Mouse (Mus musculus) heart, adult 10 weeks (tissue): ENCODE measurements around the gene Rnf123. TPM values are rescaled to one million over a fixed set of nuclear protein-coding genes. Genes with fewer than 3 reads are reported as not detected.

Experiments used
- polyA plus RNA-seq: library from polyadenylated mRNA; stranded (reverse); fragments of 350-450 nt; fragmentation: Illumina TruSeq; extraction: RNeasy Lipid Tissue Mini Kit (QIAGEN cat#74804); gene quantifications from one replicate; pipeline ENCODE4 v1.2.3, GENCODE M21; 2014; ENCODE audit warnings: low read depth, low replicate concordance

Gene Rnf123
- polyA plus RNA-seq = 79.7 TPM

GRCm38 (mm10) chr9:108082988-108083431, at the start of gene Rnf123:
Gene Rnf123, minus strand, starts transcription at chr9:108083346.

DNA sequence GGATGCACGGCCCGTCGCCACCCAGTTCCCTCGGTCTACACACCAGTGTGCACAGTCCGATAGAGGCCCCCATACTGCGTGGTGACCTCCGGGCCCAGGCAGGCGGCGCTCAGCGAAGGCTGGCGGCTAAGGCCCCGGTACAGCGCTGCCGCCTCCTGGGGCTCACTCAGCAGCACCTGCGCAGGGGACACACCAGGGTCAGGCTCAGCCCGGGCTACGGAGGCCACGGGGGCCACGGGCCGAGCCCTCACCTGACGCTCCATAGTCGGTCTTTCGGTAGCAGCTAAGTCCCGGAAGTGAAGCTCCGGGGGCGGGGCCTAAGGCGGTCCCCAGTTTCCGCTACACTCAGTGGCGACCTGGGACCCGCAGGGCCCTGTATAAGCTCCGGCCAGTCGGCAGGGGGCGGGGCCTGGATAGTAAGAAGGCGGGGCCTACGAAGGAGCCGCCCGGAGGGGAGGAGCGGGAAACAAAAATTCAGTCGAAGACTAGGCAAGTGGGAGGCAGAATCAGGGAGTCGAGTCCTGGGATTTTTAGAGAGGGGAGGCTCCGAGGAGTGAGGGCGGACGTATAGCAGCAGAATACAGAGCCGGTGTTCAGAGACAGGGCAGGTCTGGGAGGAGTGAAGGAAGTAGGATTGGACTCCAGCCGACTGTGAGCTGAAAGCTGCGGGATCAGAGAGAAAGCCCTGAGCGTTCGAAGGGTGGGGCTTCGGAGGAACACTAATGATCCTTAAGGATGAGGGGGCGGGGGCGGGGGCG, 11.2 kb upstream of the Rnf123 start, which contains the start of gene Apeh:
TSS of gene Apeh (minus strand) at position 423 of the 758 bp plus-strand sequence.

DNA sequence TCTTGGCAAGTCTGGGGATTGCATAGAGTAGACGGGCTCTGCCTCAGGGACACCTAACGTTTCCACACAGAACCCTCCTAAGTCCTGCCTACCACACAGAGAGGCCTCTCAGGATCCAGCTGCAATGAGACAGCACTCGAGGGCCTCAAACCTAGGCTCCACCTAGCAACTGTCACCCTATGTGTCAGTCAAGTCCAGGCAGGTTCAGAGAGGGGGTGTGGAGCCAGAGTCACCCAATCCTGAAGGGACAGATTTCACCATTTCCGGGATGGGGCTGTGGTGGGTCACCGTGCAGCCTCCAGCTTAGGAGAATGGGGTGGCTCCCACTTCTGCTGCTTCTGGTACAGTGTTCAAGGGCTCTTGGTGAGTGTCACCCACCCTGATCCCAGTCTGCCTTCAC, 3.0 kb downstream of the Rnf123 start, which contains the start of gene Mst1:
TSS of gene Mst1 (plus strand) at position 269 of the 400 bp plus-strand sequence.

GRCm38 (mm10) chr9:108052885-108053664, 30.1 kb downstream of the Rnf123 start, which contains the start of gene Amigo3:
Gene Amigo3, plus strand, starts transcription at chr9:108053159.

GRCm38 (mm10) chr9:108049016-108049455, 34.1 kb downstream of the Rnf123 start, which contains the start of gene Gmppb:
Gene Gmppb, plus strand, starts transcription at chr9:108049242.

DNA sequence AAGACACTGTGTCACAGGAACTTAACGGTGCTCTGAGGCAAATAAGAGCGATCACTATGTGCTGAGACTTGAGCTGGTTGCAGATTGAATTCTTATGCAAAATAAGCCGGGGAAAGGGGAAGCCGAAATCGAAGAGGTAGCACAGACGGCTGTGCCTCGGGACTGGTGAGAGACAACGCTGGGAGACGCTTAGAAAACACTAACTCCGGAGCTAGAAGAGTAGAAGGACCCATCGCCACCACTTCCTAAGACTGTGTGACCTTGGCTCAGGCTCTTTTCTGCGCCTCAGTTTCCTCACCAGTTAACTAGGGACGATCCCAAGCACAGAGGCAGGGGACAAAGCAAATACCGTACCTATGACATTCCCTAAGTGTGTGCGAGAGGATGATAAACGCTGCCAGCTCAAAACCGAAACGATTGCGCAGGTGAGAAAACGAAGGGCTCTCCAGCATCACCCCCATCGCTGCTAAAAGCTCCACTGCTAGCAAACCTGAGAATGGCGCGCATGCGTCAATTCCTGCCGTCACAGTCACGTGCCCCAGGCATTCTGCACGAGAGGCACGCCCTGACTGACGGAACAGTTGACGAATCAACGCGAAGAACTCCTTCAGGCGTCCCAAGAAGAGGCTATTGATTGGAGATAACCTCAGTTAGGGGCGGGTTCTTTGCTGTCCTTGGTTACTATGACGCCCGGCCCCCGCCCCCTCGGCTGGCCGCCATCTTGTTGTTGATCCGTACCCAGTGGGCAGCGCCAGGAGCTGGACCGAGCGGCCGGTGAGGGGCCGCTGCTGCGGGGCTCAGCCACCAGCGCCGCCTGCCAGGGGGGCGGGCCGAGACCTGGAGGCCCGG, 81.0 kb downstream of the Rnf123 start, which contains the start of gene Ip6k1:
TSS of gene Ip6k1 (plus strand) at position 580 of the 849 bp plus-strand sequence.

Other genes starting within 250 kb of the Rnf123 start
- gene Rbm6, start 210.1 kb downstream of the Rnf123 start, polyA plus RNA-seq = 43.5 TPM
- gene Mon1a, start 195.2 kb downstream of the Rnf123 start, polyA plus RNA-seq = 13.5 TPM
- gene Mst1r, start 176.5 kb downstream of the Rnf123 start, polyA plus RNA-seq = 4.3 TPM
- gene Actl11, start 154.9 kb downstream of the Rnf123 start, polyA plus RNA-seq = not detected
- not detected for gene Camkv, start 147.7 kb downstream of the Rnf123 start, polyA plus RNA-seq
- gene Traip, start 133.2 kb downstream of the Rnf123 start, polyA plus RNA-seq = 0.37 TPM
- gene Uba7, start 107.8 kb downstream of the Rnf123 start, polyA plus RNA-seq = 28.2 TPM
- gene Gm20661, start 100.3 kb downstream of the Rnf123 start, polyA plus RNA-seq = 0.52 TPM
- 9.8 TPM for gene Inka1, start 97.5 kb downstream of the Rnf123 start, polyA plus RNA-seq
- gene Cdhr4, start 90.8 kb downstream of the Rnf123 start, polyA plus RNA-seq = not detected
- gene Gm20662, start 87.0 kb downstream of the Rnf123 start, polyA plus RNA-seq = not detected
- gene Ip6k1, start 80.8 kb downstream of the Rnf123 start, polyA plus RNA-seq = 42.3 TPM
- gene Gmppb, start 34.1 kb downstream of the Rnf123 start, polyA plus RNA-seq = 18.9 TPM
- 1.6 TPM for gene Amigo3, start 30.2 kb downstream of the Rnf123 start, polyA plus RNA-seq
- not detected for gene Mst1, start 2.9 kb downstream of the Rnf123 start, polyA plus RNA-seq
- 47.5 TPM for gene Apeh, start 11.3 kb upstream of the Rnf123 start, polyA plus RNA-seq
- not detected for gene Bsn, start 107.0 kb upstream of the Rnf123 start, polyA plus RNA-seq
- gene Dag1, start 180.6 kb upstream of the Rnf123 start, polyA plus RNA-seq = 197 TPM
- gene Nicn1, start 207.1 kb upstream of the Rnf123 start, polyA plus RNA-seq = 25.6 TPM
- gene Amt, start 213.5 kb upstream of the Rnf123 start, polyA plus RNA-seq = 5.7 TPM
- 213 TPM for gene Rhoa, start 222.8 kb upstream of the Rnf123 start, polyA plus RNA-seq
- 65.8 TPM for gene Tcta, start 222.8 kb upstream of the Rnf123 start, polyA plus RNA-seq